Mouse (Mus musculus) fibroblast of lung, adult 2 months (primary cell): ENCODE measurements around the gene Cplane1.

Experiments used
- DNase-seq: peaks from one replicate; pipeline ENCODE4 v3.0.0-alpha.2; 2011; ENCODE audit warnings: low read depth

The Cplane1 gene

DNA sequence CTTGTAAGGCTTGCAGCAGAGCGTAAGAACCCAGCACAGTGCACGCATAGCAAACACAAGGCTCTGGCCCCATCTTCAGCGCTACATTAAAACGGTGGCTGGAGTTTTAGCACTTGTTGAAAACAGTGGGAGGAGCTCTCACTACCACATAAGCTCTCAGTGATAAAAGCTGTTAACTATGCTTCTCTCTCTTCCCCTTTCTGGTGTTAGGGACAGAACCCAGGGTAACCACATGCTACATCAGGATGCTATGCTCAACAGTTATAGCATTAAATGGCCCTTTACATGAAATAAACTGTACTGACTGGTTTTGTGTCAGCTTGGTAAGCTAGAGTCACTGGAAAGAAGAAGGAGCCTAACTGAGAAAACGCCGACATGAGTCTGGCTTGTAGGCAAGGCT, 125.2 kb downstream of the Cplane1 start:
- no peak for DNase-seq

DNA sequence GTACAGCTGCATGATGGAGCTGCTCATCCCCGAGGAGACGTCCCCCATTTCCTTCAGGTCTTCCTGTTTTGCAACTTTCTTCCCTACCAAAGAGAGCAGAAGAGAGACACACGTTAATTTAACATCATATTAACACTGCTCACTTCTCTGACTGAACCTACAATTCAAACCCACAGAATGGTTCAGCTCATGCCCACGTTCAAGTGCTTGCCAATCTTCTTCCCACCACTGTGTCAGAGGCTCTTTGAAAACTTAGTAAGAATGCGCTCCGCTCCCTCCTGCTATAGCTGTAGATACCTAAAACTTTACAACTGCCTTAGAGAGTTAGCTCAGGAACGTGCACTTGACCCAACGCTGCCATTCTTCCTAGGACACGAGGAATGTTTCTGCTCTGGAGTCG, 134.0 kb downstream of the Cplane1 start:
- DNase-seq, result no peak

DNA sequence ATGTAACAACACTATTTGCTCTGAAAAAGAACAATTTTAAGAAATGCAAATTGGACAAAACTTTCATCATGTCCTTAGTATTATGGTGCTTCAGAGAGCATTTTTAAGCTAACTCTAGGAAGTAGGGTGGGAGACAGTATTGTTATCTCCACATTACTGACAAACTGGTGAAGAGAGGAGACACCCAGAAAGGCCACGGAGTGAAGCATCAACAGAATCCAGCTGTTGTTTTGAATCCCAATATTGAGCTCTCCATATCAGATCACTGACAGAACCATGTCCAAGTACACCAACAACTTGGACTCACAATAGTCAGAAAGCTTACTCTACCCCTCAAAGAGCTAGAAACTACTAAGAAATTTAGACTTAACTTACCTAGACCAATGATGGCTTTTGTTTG, 136.6 kb downstream of the Cplane1 start:
- no peak for DNase-seq

DNA sequence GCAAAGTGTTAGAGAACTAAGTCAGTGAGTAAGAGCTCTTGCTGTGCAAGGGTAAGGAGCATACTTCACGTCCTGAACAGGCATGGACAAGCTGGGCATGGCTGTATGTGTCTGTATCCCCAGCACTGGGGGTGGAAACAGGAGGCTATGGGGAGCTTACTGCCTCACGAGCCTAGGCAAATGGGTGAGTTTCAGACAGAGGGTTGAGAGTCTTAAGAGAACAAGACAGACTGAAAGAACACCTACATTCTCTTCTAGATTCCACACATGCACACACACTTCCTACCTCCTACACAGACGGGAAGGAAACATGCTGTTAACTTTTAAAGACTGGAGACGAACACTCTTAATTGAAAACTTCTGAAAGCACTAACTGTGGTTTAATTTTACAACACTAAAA, 148.5 kb downstream of the Cplane1 start:
- DNase-seq, result no peak

DNA sequence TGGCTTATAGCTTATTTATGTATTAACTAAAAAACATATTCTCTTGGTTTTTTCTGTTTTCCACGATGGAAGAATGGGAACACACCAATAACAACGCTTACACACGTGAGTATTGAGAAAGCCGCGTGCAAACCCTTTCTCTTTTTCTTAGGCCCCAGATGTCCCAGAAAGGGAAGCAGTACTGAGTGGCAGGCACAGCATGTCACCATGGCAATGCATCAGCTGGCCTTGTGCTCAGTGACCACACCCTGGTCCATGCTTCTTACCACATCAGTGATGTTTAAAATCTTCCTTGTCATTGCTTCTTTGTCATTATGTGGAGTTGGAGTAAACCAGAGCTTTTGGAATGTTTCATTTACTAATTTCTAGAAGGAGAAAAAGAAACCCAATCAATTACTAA, 150.3 kb downstream of the Cplane1 start:
- no peak for DNase-seq
